Mouse (Mus musculus): Measurements from ENCODE around the gene Olfr172. TPM values are rescaled to one million over a fixed set of nuclear protein-coding genes. Genes with fewer than 3 reads are reported as not detected.

Gene Olfr172
- polyA plus RNA-seq (2017; shearing (Covaris generic)) = not detected

DNA sequence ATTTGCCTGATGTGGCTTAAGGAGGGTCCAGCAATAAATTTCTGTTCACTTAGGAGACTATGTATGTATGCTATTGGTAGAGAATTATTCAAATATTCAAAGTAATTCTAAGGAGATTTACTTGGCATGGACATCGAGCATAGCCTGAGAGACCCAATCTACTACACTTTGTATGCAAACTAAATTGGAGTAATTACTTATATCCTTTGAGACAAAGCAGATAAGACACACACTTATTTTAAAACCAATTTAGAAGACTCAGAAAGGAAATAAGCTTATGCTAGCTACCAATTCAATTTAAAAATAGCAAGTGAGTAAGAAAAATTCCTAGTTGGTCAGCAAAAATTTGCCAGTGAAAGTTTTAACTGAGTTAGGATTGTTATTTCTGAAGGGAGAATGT, at the start of gene Olfr172:
TSS of gene Olfr172 (minus strand) at position 101 of the 400 bp plus-strand sequence.

GRCm38 (mm10) chr16:58800168-58800567, 37.2 kb upstream of the Olfr172 start, which contains the start of gene Olfr173:
Gene Olfr173, minus strand, starts transcription at chr16:58800268.

GRCm38 (mm10) chr16:58727477-58728131, 35.4 kb downstream of the Olfr172 start, which contains the start of gene Cldnd1:
Gene Cldnd1, plus strand, starts transcription at chr16:58727910.

DNA sequence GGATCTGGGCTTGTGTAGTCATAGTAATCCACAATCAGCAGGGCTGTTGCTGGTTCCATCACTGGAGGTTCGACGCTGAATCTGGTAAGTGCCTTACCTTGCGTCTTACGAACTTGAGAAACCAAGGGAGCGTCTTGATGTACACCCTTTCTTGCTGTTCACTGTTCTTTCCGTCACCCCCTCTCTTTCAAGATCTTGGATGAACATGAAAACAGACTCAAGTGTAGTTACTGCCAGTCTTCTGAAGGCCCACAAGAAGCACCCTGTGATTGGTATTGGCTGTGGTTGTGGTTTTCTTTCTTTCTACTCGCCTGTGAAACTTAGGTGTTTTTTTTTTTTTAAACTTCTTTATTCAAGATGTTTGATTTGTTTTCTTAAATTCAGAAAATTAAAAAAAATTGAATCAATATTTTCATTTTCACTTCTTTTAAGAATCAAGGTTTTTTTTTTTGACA, 44.3 kb downstream of the Olfr172 start, which contains the start of gene Gpr15:
TSS of gene Gpr15 (minus strand) at position 405 of the 455 bp plus-strand sequence.

Other genes with a start within 250 kb of the Olfr172 start
- gene St3gal6, start 238.9 kb downstream of the Olfr172 start, polyA plus RNA-seq (2017; shearing (Covaris generic)) = 10 to 100 TPM in 1 of 2 experiments, 1 to 10 TPM in 1; 9.7 to 50.5 TPM
- under 1 TPM in 1 of 2 experiments, not detected in 1; 0.30 TPM for gene Gm813, start 146.2 kb downstream of the Olfr172 start, polyA plus RNA-seq (2017; shearing (Covaris generic))
- 1 to 10 TPM in 1 of 2 experiments, under 1 TPM in 1; 0.19 to 1.1 TPM for gene E330017A01Rik, start 124.4 kb downstream of the Olfr172 start, polyA plus RNA-seq (2017; shearing (Covaris generic))
- gene Cpox, start 92.9 kb downstream of the Olfr172 start, polyA plus RNA-seq (2017; shearing (Covaris generic)) = 100 to 1,000 TPM in 1 of 2 experiments, 10 to 100 TPM in 1; 48.6 to 129 TPM
- 10 to 100 TPM in 1 of 2 experiments, 1 to 10 TPM in 1; 9.4 to 77.5 TPM for gene Gpr15, start 44.1 kb downstream of the Olfr172 start, polyA plus RNA-seq (2017; shearing (Covaris generic))
- 100 to 1,000 TPM; 111 to 199 TPM for gene Cldnd1, start 35.3 kb downstream of the Olfr172 start, polyA plus RNA-seq (2017; shearing (Covaris generic))
- 1 to 10 TPM in 1 of 2 experiments, under 1 TPM in 1; 0.94 to 3.2 TPM for gene Olfr173, start 37.1 kb upstream of the Olfr172 start, polyA plus RNA-seq (2017; shearing (Covaris generic))
- not detected for gene Olfr175-ps1, start 63.6 kb upstream of the Olfr172 start, polyA plus RNA-seq (2017; shearing (Covaris generic))
- gene Olfr177, start 111.6 kb upstream of the Olfr172 start, polyA plus RNA-seq (2017; shearing (Covaris generic)) = under 1 TPM in 1 of 2 experiments, not detected in 1; 0.06 TPM
- 1 to 10 TPM in 1 of 2 experiments, not detected in 1; 1.7 TPM for gene Olfr178, start 128.9 kb upstream of the Olfr172 start, polyA plus RNA-seq (2017; shearing (Covaris generic))
- gene Olfr181, start 165.6 kb upstream of the Olfr172 start, polyA plus RNA-seq (2017; shearing (Covaris generic)) = not detected
- gene Olfr180, start 166.2 kb upstream of the Olfr172 start, polyA plus RNA-seq (2017; shearing (Covaris generic)) = not detected
- under 1 TPM in 1 of 2 experiments, not detected in 1; 0.24 TPM for gene Olfr183, start 232.2 kb upstream of the Olfr172 start, polyA plus RNA-seq (2017; shearing (Covaris generic))

Measured in inflammation-experienced regulatory T-cells (primary cell).